Mouse (Mus musculus): ENCODE measurements at regions not wholly inside any gene's neighbourhood (a gene's known extent, or its start where the extent isn't known, plus 50 kb on each side); places are given as distances from the start of the nearest gene placed in this dataset. TPM values are rescaled to one million over a fixed set of nuclear protein-coding genes. Genes with fewer than 3 reads are reported as not detected.

- DNase-seq (ENCODE audit: low spot score), result no peak
- Histone ChIP-seq H3K9me3 (no peaks in the 10 kb centered on the region; the same call in 1 of the 2 replicates), H3K4me1 (no peaks in the 10 kb centered on the region), H3K27ac (no peak overlapping the region), H3K36me3 (no peaks in the 10 kb centered on the region), H3K4me3 (no peak overlapping the region), H3K27me3 (ENCODE audit: insufficient read depth, poor library complexity, severe bottlenecking) (no peaks in the 10 kb centered on the region)
- WGBS, result 74% methylated on average over 4 of the region's 4 CpGs
Measured at GRCm38 (mm10) chr8:73645582-73645981, 292.2 kb upstream of the Large1 start.

- DNase-seq (ENCODE audit: low spot score), result no peak
- Histone ChIP-seq H3K9me3 (no peaks in the 10 kb centered on the region), H3K36me3 (no peaks in the 10 kb centered on the region), H3K27me3 (ENCODE audit: insufficient read depth, poor library complexity, severe bottlenecking) (no peaks in the 10 kb centered on the region), H3K27ac (no peak overlapping the region), H3K4me1 (no peaks in the 10 kb centered on the region), H3K4me3 (no peak overlapping the region)
Measured at GRCm38 (mm10) chr8:73626798-73627197, 273.5 kb upstream of the Large1 start.

GRCm38 (mm10) chr8:73618946-73619345 lies 265.6 kb upstream of the Large1 start:
- Histone ChIP-seq H3K4me3 (no peak overlapping the region), H3K9me3 (peaks cover 5% of the 10 kb centered on the region), H3K27ac (no peak overlapping the region), H3K27me3 (ENCODE audit: insufficient read depth, poor library complexity, severe bottlenecking) (no peaks in the 10 kb centered on the region), H3K4me1 (no peaks in the 10 kb centered on the region), H3K36me3 (no peaks in the 10 kb centered on the region)
- DNase-seq (ENCODE audit: low spot score), result peak; percentile 80
- 83% methylated on average over 1 of the region's 1 CpGs for WGBS

GRCm38 (mm10) chr8:73614631-73615030 lies 261.3 kb upstream of the Large1 start:
- Histone ChIP-seq H3K36me3 (no peaks in the 10 kb centered on the region), H3K27me3 (ENCODE audit: insufficient read depth, poor library complexity, severe bottlenecking) (no peaks in the 10 kb centered on the region), H3K27ac (no peak overlapping the region), H3K4me1 (no peaks in the 10 kb centered on the region), H3K4me3 (no peak overlapping the region), H3K9me3 (peaks cover 5% of the 10 kb centered on the region)
- no peak for DNase-seq (ENCODE audit: low spot score)
- WGBS, result 74% methylated on average over 2 of the region's 2 CpGs

GRCm38 (mm10) chr8:73614106-73614505 lies 260.8 kb upstream of the Large1 start:
- Histone ChIP-seq H3K36me3 (no peaks in the 10 kb centered on the region), H3K27me3 (ENCODE audit: insufficient read depth, poor library complexity, severe bottlenecking) (no peaks in the 10 kb centered on the region), H3K9me3 (peaks cover 4% of the 10 kb centered on the region), H3K4me1 (no peaks in the 10 kb centered on the region), H3K4me3 (no peak overlapping the region), H3K27ac (no peak overlapping the region)
- 55% methylated on average over 2 of the region's 2 CpGs for WGBS
- DNase-seq (ENCODE audit: low spot score), result no peak

GRCm38 (mm10) chr8:73611583-73611982 lies 258.2 kb upstream of the Large1 start:
- WGBS, result 89% methylated on average over 10 of the region's 10 CpGs
- DNase-seq (ENCODE audit: low spot score), result no peak
- Histone ChIP-seq H3K27ac (no peak overlapping the region), H3K4me3 (no peak overlapping the region), H3K36me3 (no peaks in the 10 kb centered on the region), H3K27me3 (ENCODE audit: insufficient read depth, poor library complexity, severe bottlenecking) (no peaks in the 10 kb centered on the region), H3K4me1 (no peaks in the 10 kb centered on the region), H3K9me3 (no peaks in the 10 kb centered on the region)

GRCm38 (mm10) chr8:73570599-73570998 lies 217.3 kb upstream of the Large1 start:
- no peaks in the 10 kb centered on the region for H3K27me3 ChIP-seq (ENCODE audit: insufficient read depth, poor library complexity, severe bottlenecking)
- H3K4me3 ChIP-seq, result no peak overlapping the region
- no peaks in the 10 kb centered on the region for H3K9me3 ChIP-seq
- no peaks in the 10 kb centered on the region for H3K4me1 ChIP-seq
- H3K36me3 ChIP-seq, result no peaks in the 10 kb centered on the region
- H3K27ac ChIP-seq, result no peak overlapping the region
- no peak for DNase-seq (ENCODE audit: low spot score)

- Histone ChIP-seq H3K4me3 (no peak overlapping the region), H3K9me3 (no peaks in the 10 kb centered on the region), H3K36me3 (no peaks in the 10 kb centered on the region), H3K27me3 (ENCODE audit: insufficient read depth, poor library complexity, severe bottlenecking) (no peaks in the 10 kb centered on the region), H3K27ac (no peak overlapping the region), H3K4me1 (no peaks in the 10 kb centered on the region)
- no peak for DNase-seq (ENCODE audit: low spot score)
Measured at GRCm38 (mm10) chr8:73569963-73570362, 216.6 kb upstream of the Large1 start.

Small RNA genes lying in the stretch of these regions (microRNA-seq; reads per million reads assigned to microRNA genes)
- not detected for gene Gm23255
